Mouse (Mus musculus): ENCODE results near the gene Fxyd2. TPM values are rescaled to one million over a fixed set of nuclear protein-coding genes. Genes with fewer than 3 reads are reported as not detected.

Gene Fxyd2
- total and polyA plus RNA-seq, 2 experiments from 2014 or later = 17.1 to 19.5 TPM

GRCm38 (mm10) chr9:45368341-45368901 lies 31.0 kb upstream of the Fxyd2 start:
- H3K9me3 ChIP-seq (ENCODE audit: low read length) = no peaks in the 10 kb centered on the region
- no peak overlapping the region for H3K4me3 ChIP-seq (ENCODE audit: low read length)
- H3K4me1 ChIP-seq (ENCODE audit: insufficient read depth, low read length) = peaks cover 14% of the 10 kb centered on the region
- no peaks in the 10 kb centered on the region for H3K27me3 ChIP-seq (ENCODE audit: insufficient read depth, low read length)
- TF ChIP-seq CTCF (IDR thresholded peaks at IDR 0.05; ENCODE audit: low read depth) = no peak
- H3K36me3 ChIP-seq (ENCODE audit: insufficient read depth, low read length) = no peaks in the 10 kb centered on the region
- H3K27ac ChIP-seq = no peak overlapping the region
- WGBS = 62% methylated on average over 5 of the region's 5 CpGs
- ATAC-seq (no peak), DNase-seq (ENCODE audit: low spot score) (no peak)
- no peak overlapping the region for H3K4me2 ChIP-seq (ENCODE audit: low read depth, low read length)
- no peak overlapping the region for H3K9ac ChIP-seq (replicated peaks; ENCODE audit: low read length)

- peak within 1 kb of the TSS; percentile 78 for H3K4me3 ChIP-seq (ENCODE audit: low read length)
- H3K27me3 ChIP-seq (ENCODE audit: insufficient read depth, low read length) = no peaks in the 10 kb centered on the region
- no peaks in the 10 kb centered on the region for H3K9me3 ChIP-seq (ENCODE audit: low read length)
- H3K36me3 ChIP-seq (ENCODE audit: insufficient read depth, low read length) = no peaks in the 10 kb centered on the region
- H3K27ac ChIP-seq = peak within 1 kb of the TSS; percentile 94
- DNase-seq (ENCODE audit: low spot score) = peak; percentile 82
- peak within 1 kb of the TSS; percentile 80 for H3K9ac ChIP-seq (replicated peaks; ENCODE audit: low read length)
- no peak for TF ChIP-seq CTCF (IDR thresholded peaks at IDR 0.05; ENCODE audit: low read depth)
- H3K4me1 ChIP-seq (ENCODE audit: insufficient read depth, low read length) = peaks cover 14% of the 10 kb centered on the region
- WGBS = under 1% methylated on average over 28 of the region's 28 CpGs
- ATAC-seq = peak; percentile 81
- peak within 1 kb of the TSS; percentile 86 for H3K4me2 ChIP-seq (ENCODE audit: low read depth, low read length)
These were observed 29.3 kb upstream of the Fxyd2 start, which contains the start of gene Fxyd6 for GRCm38 (mm10) chr9:45370117-45370561. Gene Fxyd6 (plus strand): TSS chr9:45370185.

GRCm38 (mm10) chr9:45370616-45371336 lies 28.7 kb upstream of the Fxyd2 start:
- DNase-seq (ENCODE audit: low spot score) (peak; percentile 39), ATAC-seq (peak; percentile 34)
- Histone ChIP-seq H3K27me3 (ENCODE audit: insufficient read depth, low read length) (no peaks in the 10 kb centered on the region), H3K27ac (peak overlapping the region; percentile 94), H3K9ac (replicated peaks; ENCODE audit: low read length) (peak overlapping the region; percentile 80), H3K4me2 (ENCODE audit: low read depth, low read length) (peak overlapping the region; percentile 86), H3K4me3 (ENCODE audit: low read length) (peak overlapping the region; percentile 78), H3K9me3 (ENCODE audit: low read length) (no peaks in the 10 kb centered on the region), H3K36me3 (ENCODE audit: insufficient read depth, low read length) (no peaks in the 10 kb centered on the region), H3K4me1 (ENCODE audit: insufficient read depth, low read length) (peaks cover 16% of the 10 kb centered on the region)
- no peak for TF ChIP-seq CTCF (IDR thresholded peaks at IDR 0.05; ENCODE audit: low read depth)
- 3% methylated on average over 25 of the region's 25 CpGs for whole genome bisulfite sequencing

GRCm38 (mm10) chr9:45371337-45371707 lies 28.1 kb upstream of the Fxyd2 start:
- H3K27me3 ChIP-seq (ENCODE audit: insufficient read depth, low read length) = no peaks in the 10 kb centered on the region
- no peak for TF ChIP-seq CTCF (IDR thresholded peaks at IDR 0.05; ENCODE audit: low read depth)
- WGBS = 6% methylated on average over 2 of the region's 2 CpGs
- H3K4me2 ChIP-seq (ENCODE audit: low read depth, low read length) = peak overlapping the region; percentile 86
- H3K9ac ChIP-seq (replicated peaks; ENCODE audit: low read length) = peak overlapping the region; percentile 80
- H3K4me3 ChIP-seq (ENCODE audit: low read length) = peak overlapping the region; percentile 78
- ATAC-seq (peak; percentile 54), DNase-seq (ENCODE audit: low spot score) (peak; percentile 86)
- H3K36me3 ChIP-seq (ENCODE audit: insufficient read depth, low read length) = no peaks in the 10 kb centered on the region
- H3K9me3 ChIP-seq (ENCODE audit: low read length) = no peaks in the 10 kb centered on the region
- peaks cover 21% of the 10 kb centered on the region for H3K4me1 ChIP-seq (ENCODE audit: insufficient read depth, low read length)
- peak overlapping the region; percentile 94 for H3K27ac ChIP-seq

- DNase-seq (ENCODE audit: low spot score) (no peak), ATAC-seq (no peak)
- H3K27me3 ChIP-seq (ENCODE audit: insufficient read depth, low read length) = no peaks in the 10 kb centered on the region
- H3K36me3 ChIP-seq (ENCODE audit: insufficient read depth, low read length) = no peaks in the 10 kb centered on the region
- peaks cover 33% of the 10 kb centered on the region for H3K4me1 ChIP-seq (ENCODE audit: insufficient read depth, low read length)
- WGBS = 78% methylated on average over 3 of the region's 3 CpGs
- H3K4me3 ChIP-seq (ENCODE audit: low read length) = no peak overlapping the region
- no peak overlapping the region for H3K9ac ChIP-seq (replicated peaks; ENCODE audit: low read length)
- H3K27ac ChIP-seq = no peak overlapping the region
- H3K4me2 ChIP-seq (ENCODE audit: low read depth, low read length) = no peak overlapping the region
- H3K9me3 ChIP-seq (ENCODE audit: low read length) = no peaks in the 10 kb centered on the region
- no peak for TF ChIP-seq CTCF (IDR thresholded peaks at IDR 0.05; ENCODE audit: low read depth)
These were observed 25.6 kb upstream of the Fxyd2 start for GRCm38 (mm10) chr9:45373896-45374295.

- H3K36me3 ChIP-seq (ENCODE audit: insufficient read depth, low read length) = no peaks in the 10 kb centered on the region
- no peak overlapping the region for H3K4me3 ChIP-seq (ENCODE audit: low read length)
- no peaks in the 10 kb centered on the region for H3K27me3 ChIP-seq (ENCODE audit: insufficient read depth, low read length)
- WGBS = 97% methylated on average over 6 of the region's 6 CpGs
- no peak for TF ChIP-seq CTCF (IDR thresholded peaks at IDR 0.05; ENCODE audit: low read depth)
- H3K9me3 ChIP-seq (ENCODE audit: low read length) = no peaks in the 10 kb centered on the region
- no peak overlapping the region for H3K4me2 ChIP-seq (ENCODE audit: low read depth, low read length)
- ATAC-seq = no peak
- H3K4me1 ChIP-seq (ENCODE audit: insufficient read depth, low read length) = peaks cover 38% of the 10 kb centered on the region
- H3K9ac ChIP-seq (replicated peaks; ENCODE audit: low read length) = no peak overlapping the region
- no peak for DNase-seq (ENCODE audit: low spot score)
- no peak overlapping the region for H3K27ac ChIP-seq
These were observed 24.4 kb upstream of the Fxyd2 start for GRCm38 (mm10) chr9:45374988-45375502.

All from hindbrain, postnatal 0 days (tissue).